Mouse (Mus musculus) forebrain, embryonic 11.5 days (tissue): ENCODE results near the gene Thsd4. TPM values are rescaled to one million over a fixed set of nuclear protein-coding genes. Genes with fewer than 3 reads are reported as not detected.
A peak's percentile ranks its signal among the peaks of the same experiment; 100 is the strongest.

Source experiments
- ATAC-seq: fragments of 200-750 bp; cut with Nextera tagmentation; replicated peaks from 2 replicates; pipeline ENCODE4 v1.8.0; 2017; ENCODE audit warnings: moderate TSS enrichment; ENCODE audit not compliant: low FRiP score
- DNase-seq: peaks from one replicate; pipeline ENCODE4 v3.0.0-alpha.2; 2017; ENCODE audit warnings: low spot score
- H3K27ac ChIP-seq: fragments of 300-500 bp; sonication (generic); 2 replicates; pipeline ENCODE4 v1.5.1; 2014; ENCODE audit warnings: low read depth, low read length
- H3K27me3 ChIP-seq: fragments of 300-500 bp; sonication (generic); 2 replicates; pipeline ENCODE4 v1.6.1; 2014; ENCODE audit warnings: mild to moderate bottlenecking, low read length, mixed read lengths; ENCODE audit not compliant: control insufficient read depth, insufficient read depth
- H3K36me3 ChIP-seq: fragments of 300-500 bp; sonication (generic); 2 replicates; pipeline ENCODE4 v1.6.1; 2014; ENCODE audit warnings: mild to moderate bottlenecking, low read length, moderate library complexity, mixed read lengths; ENCODE audit not compliant: control insufficient read depth, insufficient read depth
- H3K4me1 ChIP-seq: fragments of 300-500 bp; sonication (generic); replicated peaks from 2 replicates; pipeline ENCODE4 v1.6.1; 2014; ENCODE audit warnings: low read length, mixed read lengths; ENCODE audit not compliant: control insufficient read depth, insufficient read depth
- H3K4me2 ChIP-seq: fragments of 300-500 bp; sonication (generic); 2 replicates; pipeline ENCODE4 v1.6.1; 2014; ENCODE audit warnings: low read depth, mild to moderate bottlenecking, low read length, moderate library complexity, mixed read lengths; ENCODE audit not compliant: severe bottlenecking
- H3K4me3 ChIP-seq: fragments of 300-500 bp; sonication (generic); 2 replicates; pipeline ENCODE4 v1.5.1; 2014; ENCODE audit warnings: low read depth, low read length
- H3K9ac ChIP-seq: fragments of 300-500 bp; sonication (generic); 2 replicates; pipeline ENCODE4 v1.6.1; 2014; ENCODE audit warnings: low read length
- H3K9me3 ChIP-seq: fragments of 300-500 bp; sonication (generic); 2 replicates; pipeline ENCODE4 v1.6.1; 2016; ENCODE audit warnings: low read length, mixed read lengths; ENCODE audit not compliant: control insufficient read depth
- WGBS: fragments of 180-500 bp; shearing (Covaris S2); extraction: QIAGEN DNeasy Blood & Tissue Kit; methylation state at CpG from one replicate; pipeline ENCODE4 v1.1.7; 2014; 5-methylcytosine and 5-hydroxymethylcytosine counted together
- polyA plus RNA-seq: library from polyadenylated mRNA; unstranded; fragments of >200 nt; fragmentation: Nextera tagmentation; extraction: Ambion mirVana; gene quantifications from 2 replicates; pipeline ENCODE4 v1.2.1, GENCODE M21; 2014

The Thsd4 gene
- polyA plus RNA-seq, 1 experiment from 2014 or later = 4.6 TPM

DNA sequence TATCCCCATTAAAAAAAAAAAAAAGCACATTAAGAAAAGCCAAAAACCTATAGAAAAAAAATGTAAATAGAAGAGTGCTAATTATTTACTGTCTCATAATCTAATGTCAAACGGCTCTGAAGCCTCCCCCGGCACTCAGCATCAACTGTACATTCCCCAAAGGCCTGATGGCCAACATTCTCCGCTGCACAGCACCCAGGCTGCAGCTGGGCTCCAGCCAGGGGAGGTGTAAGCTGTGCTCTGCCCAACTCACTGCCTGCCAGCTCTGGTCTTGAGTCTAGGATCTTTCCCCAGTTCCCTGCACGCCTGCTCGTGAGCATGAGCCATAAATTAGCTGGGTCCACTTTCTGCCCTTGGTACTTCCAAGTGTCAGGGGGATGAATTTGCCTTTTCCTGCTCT lies 15.7 kb downstream of the Thsd4 start:
- 79% methylated on average over 5 of the region's 5 CpGs for WGBS
- H3K4me1 ChIP-seq = 0 out of 2 replicates have a peak, but pooled peaks cover 3% of the 10 kb centered on the region
- DNase-seq = no peak
- no peak overlapping the region for H3K27ac ChIP-seq
- H3K36me3 ChIP-seq = no peaks in the 10 kb centered on the region
- no peaks in the 10 kb centered on the region for H3K9me3 ChIP-seq
- no peak overlapping the region for H3K4me2 ChIP-seq
- no peak for ATAC-seq
- H3K9ac ChIP-seq = no peak overlapping the region
- H3K27me3 ChIP-seq = no peaks in the 10 kb centered on the region
- H3K4me3 ChIP-seq = no peak overlapping the region

DNA sequence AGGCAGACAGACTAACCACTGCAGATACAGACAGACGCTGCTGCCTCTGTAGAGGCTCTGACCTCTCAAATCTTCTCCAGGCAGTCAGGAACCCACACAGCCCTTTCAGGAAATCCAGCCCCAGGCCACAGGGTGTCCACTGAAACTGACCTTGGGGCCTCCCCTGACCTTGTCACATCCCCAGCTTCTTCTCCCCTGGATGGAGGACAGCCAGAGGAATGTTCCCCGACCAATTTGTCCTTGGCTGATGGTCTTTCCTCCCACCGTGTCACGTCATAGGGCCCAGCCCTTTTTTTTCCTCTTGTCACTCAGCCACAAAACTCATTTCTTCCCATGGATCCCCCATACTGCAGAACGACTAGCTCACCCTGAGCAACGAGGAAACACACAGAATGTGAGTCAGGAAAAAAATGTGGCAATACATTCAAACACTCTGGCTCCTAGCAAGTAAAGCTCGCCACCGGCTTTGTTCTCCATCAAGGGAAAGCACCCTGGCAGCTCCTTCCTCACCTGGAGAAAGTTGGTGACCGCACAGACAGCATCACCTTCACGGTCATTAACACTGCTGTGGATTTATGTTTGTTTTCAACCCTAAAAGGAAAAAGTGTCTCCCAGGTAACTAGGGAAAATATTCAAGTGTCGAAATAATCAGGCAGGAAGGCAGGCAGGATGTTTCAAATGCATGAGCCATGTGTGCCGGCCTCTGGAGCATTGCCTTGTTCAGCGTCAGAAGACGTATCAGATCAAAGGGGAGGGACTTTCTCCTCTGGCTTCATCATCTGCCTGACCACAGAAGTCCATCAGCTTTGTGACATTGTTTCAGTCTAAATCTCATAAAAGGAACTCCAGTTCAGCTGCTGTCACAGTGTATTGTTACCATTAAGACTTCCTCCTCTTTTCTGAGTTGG lies 17.2 kb downstream of the Thsd4 start:
- no peak for DNase-seq
- Histone ChIP-seq H3K36me3 (no peaks in the 10 kb centered on the region), H3K27ac (no peak overlapping the region), H3K27me3 (no peaks in the 10 kb centered on the region), H3K4me3 (no peak overlapping the region), H3K9ac (no peak overlapping the region), H3K4me2 (no peak overlapping the region), H3K4me1 (no peaks in the 10 kb centered on the region), H3K9me3 (no peaks in the 10 kb centered on the region)
- 79% methylated on average over 14 of the region's 14 CpGs for WGBS
- no peak for ATAC-seq

GRCm38 (mm10) chr9:60502220-60502619 lies 19.6 kb downstream of the Thsd4 start:
- Histone ChIP-seq H3K9ac (no peak overlapping the region), H3K36me3 (no peaks in the 10 kb centered on the region), H3K4me3 (no peak overlapping the region), H3K9me3 (no peaks in the 10 kb centered on the region), H3K27ac (no peak overlapping the region), H3K27me3 (no peaks in the 10 kb centered on the region), H3K4me2 (no peak overlapping the region), H3K4me1 (no peaks in the 10 kb centered on the region)
- DNase-seq (no peak), ATAC-seq (no peak)
- WGBS = 83% methylated on average over 6 of the region's 6 CpGs

- Histone ChIP-seq H3K27ac (no peak overlapping the region), H3K4me1 (no peaks in the 10 kb centered on the region)
- 80% methylated on average over 5 of the region's 5 CpGs for WGBS
Observed at GRCm38 (mm10) chr9:60501504-60502179, 20.2 kb downstream of the Thsd4 start.

DNA sequence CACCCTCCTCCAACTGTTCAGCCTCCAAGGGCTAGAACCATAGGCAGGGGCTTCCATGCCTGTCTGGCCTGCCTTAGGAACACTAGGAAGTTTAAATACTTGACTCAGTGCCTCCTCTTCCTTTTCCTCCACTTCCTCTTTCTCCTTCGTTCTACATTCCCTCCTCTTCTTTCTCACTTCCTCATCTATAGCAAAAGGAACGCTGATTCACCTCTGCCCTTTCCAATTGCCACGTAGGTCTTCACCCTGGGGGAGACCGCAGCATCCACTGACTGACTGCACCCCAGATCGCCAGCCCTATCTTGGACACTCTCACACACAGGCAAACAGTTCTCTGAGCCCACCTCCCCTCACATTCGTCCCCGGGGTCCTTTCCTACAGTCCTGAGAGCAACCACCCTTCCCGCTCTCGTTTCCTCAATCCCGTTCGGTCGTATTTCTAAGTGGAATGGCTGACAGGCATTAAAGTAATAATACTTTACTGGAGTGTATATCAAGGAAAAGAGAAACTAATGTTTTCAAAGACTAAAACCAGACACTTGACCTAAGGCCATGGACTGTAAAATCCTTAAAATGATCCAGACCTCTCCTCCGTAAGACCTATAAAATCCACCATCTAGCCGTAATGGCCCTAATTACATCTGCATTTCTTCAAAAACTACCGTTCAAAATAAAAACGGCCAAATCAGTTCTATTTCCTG lies 29.4 kb downstream of the Thsd4 start:
- 90% methylated on average over 16 of the region's 16 CpGs for WGBS

More at GRCm38 (mm10) chr9:60501504-60502179, 20.2 kb downstream of the Thsd4 start:
- DNase-seq (no peak), ATAC-seq (no peak)
- H3K27me3 ChIP-seq = no peaks in the 10 kb centered on the region
- no peaks in the 10 kb centered on the region for H3K36me3 ChIP-seq
- H3K4me2 ChIP-seq = no peak overlapping the region
- H3K9ac ChIP-seq = no peak overlapping the region
- no peak overlapping the region for H3K4me3 ChIP-seq
- H3K9me3 ChIP-seq = no peaks in the 10 kb centered on the region

DNA sequence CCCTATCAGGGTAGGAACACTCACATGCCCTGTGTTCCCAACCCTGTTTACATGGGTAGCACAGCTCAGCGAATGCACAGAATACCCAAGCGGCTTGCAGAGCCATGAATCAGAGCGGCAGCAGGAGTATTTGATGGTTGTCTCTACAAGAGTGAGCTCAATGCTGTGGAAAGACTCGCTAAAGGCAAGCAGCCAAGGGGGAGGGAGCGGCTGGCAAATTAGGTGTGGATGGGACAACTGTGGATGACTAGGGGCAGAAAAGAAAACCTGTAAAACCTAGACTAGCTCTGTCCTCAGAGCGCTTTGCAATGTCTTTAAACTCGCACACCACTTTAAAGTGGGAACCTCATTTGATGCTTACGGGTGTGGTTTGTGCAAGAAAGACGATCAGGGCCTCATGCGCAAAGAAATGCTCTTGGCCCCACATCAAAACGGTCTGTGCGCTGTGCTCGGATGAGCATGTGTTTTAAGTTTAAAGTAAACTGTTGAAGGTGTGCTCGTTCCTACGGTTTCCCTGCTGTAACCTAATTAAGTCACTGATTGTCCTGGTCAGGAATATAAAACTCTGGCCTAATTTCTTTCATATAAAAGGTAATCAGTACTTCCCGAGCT lies 30.3 kb downstream of the Thsd4 start:
- H3K27ac ChIP-seq = no peak overlapping the region
- H3K4me3 ChIP-seq = no peak overlapping the region
- 86% methylated on average over 16 of the region's 16 CpGs for WGBS
- H3K9ac ChIP-seq = no peak overlapping the region
- no peaks in the 10 kb centered on the region for H3K9me3 ChIP-seq
- H3K4me1 ChIP-seq = peaks cover 2% of the 10 kb centered on the region; the same call in 1 of the 2 replicates
- ATAC-seq (no peak), DNase-seq (no peak)
- H3K4me2 ChIP-seq = no peak overlapping the region
- no peaks in the 10 kb centered on the region for H3K27me3 ChIP-seq
- H3K36me3 ChIP-seq = no peaks in the 10 kb centered on the region

More for the DNA sequence above, 29.4 kb downstream of the Thsd4 start:
- no peak overlapping the region for H3K4me3 ChIP-seq
- no peak for DNase-seq
- no peaks in the 10 kb centered on the region for H3K9me3 ChIP-seq
- no peak overlapping the region for H3K27ac ChIP-seq
- no peak for ATAC-seq
- H3K27me3 ChIP-seq = no peaks in the 10 kb centered on the region
- H3K4me1 ChIP-seq = peaks cover 2% of the 10 kb centered on the region; the same call in 1 of the 2 replicates
- no peak overlapping the region for H3K4me2 ChIP-seq
- H3K9ac ChIP-seq = no peak overlapping the region
- no peaks in the 10 kb centered on the region for H3K36me3 ChIP-seq

- no peak overlapping the region for H3K27ac ChIP-seq
- no peak overlapping the region for H3K4me3 ChIP-seq
- peaks cover 2% of the 10 kb centered on the region; the same call in 1 of the 2 replicates for H3K4me1 ChIP-seq
- H3K9me3 ChIP-seq = no peaks in the 10 kb centered on the region
- H3K36me3 ChIP-seq = no peaks in the 10 kb centered on the region
- peak; percentile 15 for DNase-seq
- no peak overlapping the region for H3K4me2 ChIP-seq
- ATAC-seq = no peak
- no peaks in the 10 kb centered on the region for H3K27me3 ChIP-seq
- 94% methylated on average over 8 of the region's 8 CpGs for WGBS
- H3K9ac ChIP-seq = no peak overlapping the region
Observed at GRCm38 (mm10) chr9:60491079-60491478, 30.8 kb downstream of the Thsd4 start.

- DNase-seq (no peak), ATAC-seq (no peak)
- Histone ChIP-seq H3K9me3 (no peaks in the 10 kb centered on the region), H3K4me1 (peaks cover 2% of the 10 kb centered on the region; the same call in 1 of the 2 replicates), H3K4me3 (no peak overlapping the region), H3K27ac (no peak overlapping the region), H3K4me2 (no peak overlapping the region), H3K36me3 (no peaks in the 10 kb centered on the region), H3K9ac (no peak overlapping the region), H3K27me3 (no peaks in the 10 kb centered on the region)
- 83% methylated on average over 4 of the region's 4 CpGs for WGBS
Observed at GRCm38 (mm10) chr9:60488816-60489215, 33.0 kb downstream of the Thsd4 start.
